Mouse (Mus musculus): ENCODE results near the gene Slc39a11. TPM values are rescaled to one million over a fixed set of nuclear protein-coding genes. Genes with fewer than 3 reads are reported as not detected.
"Not testable (repeated sequence)": the region's sequence is repeated elsewhere in the genome, so short reads cannot be mapped to it uniquely, and the experiment has no call there.

The Slc39a11 gene
- total RNA-seq, 2 experiments from 2014 or later = 23.5 to 26.1 TPM

GRCm38 (mm10) chr11:113607556-113607955 lies 42.3 kb downstream of the Slc39a11 start:
- intact Hi-C loops (cut with DNase I) = no loop called here
- no peak for DNase-seq

- intact Hi-C loops (cut with DNase I) = no loop called here
- peak; percentile 40 for DNase-seq
Measured at GRCm38 (mm10) chr11:113601616-113602343, 48.1 kb downstream of the Slc39a11 start.

GRCm38 (mm10) chr11:113600526-113601245 lies 49.2 kb downstream of the Slc39a11 start:
- intact Hi-C loops (cut with DNase I) = no loop called here
- DNase-seq = peak; percentile 89

- DNase-seq = no peak
- intact Hi-C loops (cut with DNase I) = no loop called here
Measured at GRCm38 (mm10) chr11:113597632-113598031, 52.2 kb downstream of the Slc39a11 start.

- DNase-seq = no peak
- intact Hi-C loops (cut with DNase I) = no loop called here
Measured at GRCm38 (mm10) chr11:113595144-113595543, 54.7 kb downstream of the Slc39a11 start.

GRCm38 (mm10) chr11:113588936-113589335 lies 60.9 kb downstream of the Slc39a11 start:
- no peak for DNase-seq
- intact Hi-C loops (cut with DNase I) = no loop called here

GRCm38 (mm10) chr11:113586423-113586822 lies 63.5 kb downstream of the Slc39a11 start:
- intact Hi-C loops (cut with DNase I) = no loop called here
- peak; percentile 43 for DNase-seq

GRCm38 (mm10) chr11:113583879-113584661 lies 65.8 kb downstream of the Slc39a11 start:
- DNase-seq = peak; percentile 51
- intact Hi-C loops (cut with DNase I) = no loop called here

- no peak for DNase-seq
- intact Hi-C loops (cut with DNase I) = no loop called here
Measured at GRCm38 (mm10) chr11:113577221-113577620, 72.7 kb downstream of the Slc39a11 start.

GRCm38 (mm10) chr11:113572641-113573040 lies 77.2 kb downstream of the Slc39a11 start:
- intact Hi-C loops (cut with DNase I) = no loop called here
- DNase-seq = no peak

- no peak for DNase-seq
- intact Hi-C loops (cut with DNase I) = no loop called here
Measured at GRCm38 (mm10) chr11:113571616-113572015, 78.3 kb downstream of the Slc39a11 start.

- intact Hi-C loops (cut with DNase I) = no loop called here
- DNase-seq = no peak
Measured at GRCm38 (mm10) chr11:113568999-113569398, 80.9 kb downstream of the Slc39a11 start.

- DNase-seq; intact Hi-C loops (cut with DNase I): not testable (repeated sequence)
Measured at GRCm38 (mm10) chr11:113567926-113568325, 82.0 kb downstream of the Slc39a11 start.

GRCm38 (mm10) chr11:113565006-113565995 lies 84.6 kb downstream of the Slc39a11 start:
- intact Hi-C loops (cut with DNase I) = no loop called here
- DNase-seq = peak; percentile 85

- DNase-seq = no peak
- intact Hi-C loops (cut with DNase I) = no loop called here
Measured at GRCm38 (mm10) chr11:113562326-113562725, 87.6 kb downstream of the Slc39a11 start.

GRCm38 (mm10) chr11:113560150-113560549 lies 89.7 kb downstream of the Slc39a11 start:
- intact Hi-C loops (cut with DNase I) = no loop called here
- DNase-seq = no peak

- DNase-seq = peak; percentile 37
- intact Hi-C loops (cut with DNase I) = no loop called here
Measured at GRCm38 (mm10) chr11:113558505-113558904, 91.4 kb downstream of the Slc39a11 start.

- intact Hi-C loops (cut with DNase I) = no loop called here
- no peak for DNase-seq
Measured at GRCm38 (mm10) chr11:113556142-113556541, 93.7 kb downstream of the Slc39a11 start.

- no peak for DNase-seq
Measured at GRCm38 (mm10) chr11:113554701-113555360, 95.0 kb downstream of the Slc39a11 start.

GRCm38 (mm10) chr11:113554194-113554593 lies 95.7 kb downstream of the Slc39a11 start:
- peak; percentile 94 for DNase-seq
- intact Hi-C loops (cut with DNase I) = no loop called here

More at GRCm38 (mm10) chr11:113554701-113555360, 95.0 kb downstream of the Slc39a11 start:
- intact Hi-C loops (cut with DNase I) = no loop called here

Data from left cerebral cortex, postnatal 4 days (tissue).